Mouse (Mus musculus) MEL (cell line): ENCODE measurements at regions not wholly inside any gene's neighbourhood (a gene's known extent, or its start where the extent isn't known, plus 50 kb on each side); places are given as distances from the start of the nearest gene placed in this dataset.

ENCODE experiments used
- CTCF ChIP-seq, 3 experiments: IDR thresholded peaks in 2 of 3; conservative IDR thresholded peaks in 1 of 3; 2 replicates each; pipeline ENCODE4 v1.5.1; 2011 to 2012; ENCODE audit warnings: low read length in 3 of 3, low read depth in 2 of 3, mild to moderate bottlenecking in 2 of 3, improper control_type of control experiment in 1 of 3, inconsistent platforms in 1 of 3, mixed read lengths in 1 of 3, moderate library complexity in 1 of 3; ENCODE audit not compliant: control insufficient read depth in 1 of 3, insufficient read depth in 1 of 3, poor library complexity in 1 of 3, severe bottlenecking in 1 of 3
- ELF1 ChIP-seq: IDR thresholded peaks from 2 replicates; pipeline ENCODE4 v1.6.1; 2014; ENCODE audit warnings: low read depth, mild to moderate bottlenecking, inconsistent platforms, low read length, improper control_type of control experiment, moderate library complexity
- MAZ ChIP-seq: IDR thresholded peaks from 2 replicates; pipeline ENCODE4 v1.6.1; 2012; ENCODE audit warnings: low read depth, mild to moderate bottlenecking, inconsistent platforms, low read length, improper control_type of control experiment
- MEF2A ChIP-seq: IDR thresholded peaks from 2 replicates; pipeline ENCODE4 v1.6.1; 2014; ENCODE audit warnings: low read depth, mild to moderate bottlenecking, inconsistent platforms, low read length, improper control_type of control experiment; ENCODE audit not compliant: poor library complexity, insufficient replicate concordance, severe bottlenecking; ENCODE audit errors: extremely low read depth
- MYC ChIP-seq: IDR thresholded peaks from 2 replicates; pipeline ENCODE4 v1.6.1; 2011; ENCODE audit warnings: low read depth, mild to moderate bottlenecking, low read length, improper control_type of control experiment, moderate library complexity
- POLR2A ChIP-seq, 2 experiments: IDR thresholded peaks; 2 replicates each; pipeline ENCODE4 v1.6.1; 2011 to 2012; ENCODE audit warnings: low read length in 2 of 2, mild to moderate bottlenecking in 2 of 2, control low read depth in 1 of 2, improper control_type of control experiment in 1 of 2, low read depth in 1 of 2, moderate library complexity in 1 of 2; ENCODE audit not compliant: control insufficient read depth in 1 of 2, insufficient read depth in 1 of 2, poor library complexity in 1 of 2
- POLR2AphosphoS5 ChIP-seq: IDR thresholded peaks from 2 replicates; pipeline ENCODE4 v1.6.1; 2012; ENCODE audit warnings: low read depth, borderline replicate concordance, mild to moderate bottlenecking, inconsistent platforms, low read length, moderate library complexity, mixed read lengths
- SIN3A ChIP-seq: IDR thresholded peaks from 2 replicates; pipeline ENCODE4 v1.6.1; 2012; ENCODE audit warnings: low read length, improper control_type of control experiment, inconsistent platforms
- UBTF ChIP-seq: IDR thresholded peaks from 2 replicates; pipeline ENCODE4 v1.6.1; 2012; ENCODE audit warnings: low read depth, mild to moderate bottlenecking, inconsistent platforms, low read length, improper control_type of control experiment, moderate library complexity, borderline replicate concordance; ENCODE audit not compliant: insufficient read depth
- USF1 ChIP-seq: IDR thresholded peaks from 2 replicates; pipeline ENCODE4 v1.6.1; 2014; ENCODE audit warnings: low read depth, mild to moderate bottlenecking, inconsistent platforms, low read length, improper control_type of control experiment, moderate library complexity
- ZNF384 ChIP-seq: IDR thresholded peaks from 2 replicates; pipeline ENCODE4 v1.6.1; 2012; ENCODE audit warnings: low read depth, mild to moderate bottlenecking, inconsistent platforms, low read length, improper control_type of control experiment

- TF ChIP-seq SIN3A (no peak), MYC (no peak), POLR2AphosphoS5 (no peak), CTCF (IDR thresholded peaks at IDR 0.05 in 2 of 3, conservative IDR thresholded peaks at IDR 0.05 in 1 of 3; ENCODE audit: control insufficient read depth in 1 of 3, insufficient read depth in 1 of 3, low read depth in 2 of 3, low read length in 3 of 3, poor library complexity in 1 of 3, severe bottlenecking in 1 of 3) (no peak), MAZ (no peak), ELF1 (no peak), ZNF384 (no peak), MEF2A (no peak), USF1 (no peak), POLR2A (IDR thresholded peaks at IDR 0.05; ENCODE audit: control insufficient read depth in 1 of 2, insufficient read depth in 1 of 2, low read depth in 1 of 2, low read length in 2 of 2, poor library complexity in 1 of 2) (no peak), UBTF (no peak)
These were observed 174.6 kb upstream of the Ppfia2 start for GRCm38 (mm10) chr10:106295501-106295900.
